Mouse (Mus musculus) heart, adult 18-20 months (tissue): ENCODE measurements around the gene St6galnac5. TPM values are rescaled to one million over a fixed set of nuclear protein-coding genes. Genes with fewer than 3 reads are reported as not detected.

ENCODE experiments used
- DNase-seq, 2 experiments: peaks; one replicate each; pipeline ENCODE4 v3.0.0; 2021 to 2022; ENCODE audit warnings: mixed read lengths in 1 of 2
- total RNA-seq, 2 experiments: library from RNA; stranded (reverse); gene quantifications; 2 replicates each; pipeline ENCODE4 v1.2.3; 2021

The St6galnac5 gene
- total RNA-seq, 2 experiments from 2014 or later: not detected

DNA sequence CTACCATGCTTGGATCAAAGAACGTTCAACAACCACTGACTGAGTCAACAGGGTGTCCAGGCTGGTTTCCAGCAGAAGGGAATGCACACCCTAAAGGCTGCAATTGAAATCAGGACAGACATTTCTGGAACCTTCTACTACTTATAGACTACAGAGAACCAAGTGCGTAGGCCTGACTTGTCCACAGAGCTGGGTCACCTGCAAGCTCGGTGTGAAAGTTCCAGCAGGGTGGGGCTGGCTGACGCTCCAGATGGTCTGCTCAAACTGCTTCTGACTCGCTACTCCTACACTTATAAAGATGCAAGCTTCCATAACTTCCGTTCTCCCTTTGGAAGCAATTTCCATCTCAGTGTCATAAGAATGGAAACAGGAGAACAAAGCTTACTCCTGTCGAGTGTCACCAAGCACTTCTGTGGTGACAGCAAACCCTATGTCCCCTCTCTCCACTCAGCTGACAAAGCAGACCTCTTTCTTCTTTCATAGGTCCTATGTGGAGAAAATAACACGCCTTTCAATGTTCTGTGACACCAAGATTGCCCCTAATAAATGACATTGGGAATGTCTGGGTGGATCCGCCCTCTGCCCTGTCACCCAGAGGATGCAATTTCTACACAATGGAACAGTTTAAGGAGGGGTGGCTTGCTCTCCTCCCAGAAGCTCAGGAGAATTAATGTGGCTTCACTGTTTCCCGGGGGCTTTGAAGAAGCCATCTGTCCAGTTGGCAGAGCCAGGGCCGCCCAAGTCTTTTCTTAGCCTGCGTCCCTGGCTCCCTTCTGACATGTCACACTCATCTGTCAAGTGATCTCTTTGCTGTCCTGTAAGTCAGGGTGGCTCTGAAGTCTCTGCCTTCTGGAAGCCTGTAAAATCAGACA is 114.2 kb downstream of the St6galnac5 start:
- DNase-seq: no peak

DNA sequence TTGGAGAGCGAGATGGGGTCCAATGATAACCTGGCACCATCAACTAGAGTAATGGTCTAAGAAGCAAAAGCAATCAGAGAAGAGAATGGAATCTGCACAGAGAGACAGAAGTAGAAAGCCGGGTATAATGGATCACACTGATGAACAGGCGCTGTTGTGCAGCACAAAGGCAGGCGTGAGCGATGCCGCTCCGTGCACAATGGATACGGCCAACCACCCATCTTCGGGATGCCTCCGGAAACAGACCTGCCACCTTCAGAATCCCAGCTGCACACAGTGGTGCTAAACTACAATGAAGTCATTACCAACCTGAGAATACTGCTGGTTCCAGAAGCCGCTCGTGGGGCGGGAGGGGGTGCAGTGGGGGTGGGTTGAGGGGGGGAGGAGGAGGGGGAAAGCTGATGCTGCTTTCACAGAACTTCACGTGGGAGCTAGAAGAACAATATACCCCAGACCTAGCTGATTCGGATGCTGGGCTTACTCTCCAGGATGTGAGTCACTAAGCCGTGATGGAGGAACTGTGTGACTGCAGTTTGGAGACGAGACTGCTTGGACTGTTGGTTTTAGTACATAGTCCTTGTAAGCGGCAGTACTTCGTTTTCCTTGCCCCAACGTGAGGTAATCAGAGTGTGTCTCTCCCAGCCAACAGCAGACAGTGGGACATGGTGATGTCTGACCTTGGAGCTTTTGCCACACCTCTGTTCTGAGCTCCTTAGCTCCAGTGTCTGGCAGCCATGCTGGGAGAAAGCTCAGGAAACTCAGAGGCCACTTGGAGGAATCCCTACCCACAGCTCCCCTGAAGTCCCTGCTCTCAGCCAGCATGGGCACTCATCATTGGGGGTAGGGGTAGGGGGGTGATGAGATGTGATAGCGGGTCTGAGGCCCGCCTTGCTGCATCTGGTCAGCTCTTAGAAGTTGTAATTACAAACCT is 115.7 kb downstream of the St6galnac5 start:
- no peak for DNase-seq

- no peak for DNase-seq
Measured at GRCm38 (mm10) chr3:152861978-152862377, 120.1 kb downstream of the St6galnac5 start.

- DNase-seq: no peak
Measured at GRCm38 (mm10) chr3:152861450-152861849, 120.6 kb downstream of the St6galnac5 start.

DNA sequence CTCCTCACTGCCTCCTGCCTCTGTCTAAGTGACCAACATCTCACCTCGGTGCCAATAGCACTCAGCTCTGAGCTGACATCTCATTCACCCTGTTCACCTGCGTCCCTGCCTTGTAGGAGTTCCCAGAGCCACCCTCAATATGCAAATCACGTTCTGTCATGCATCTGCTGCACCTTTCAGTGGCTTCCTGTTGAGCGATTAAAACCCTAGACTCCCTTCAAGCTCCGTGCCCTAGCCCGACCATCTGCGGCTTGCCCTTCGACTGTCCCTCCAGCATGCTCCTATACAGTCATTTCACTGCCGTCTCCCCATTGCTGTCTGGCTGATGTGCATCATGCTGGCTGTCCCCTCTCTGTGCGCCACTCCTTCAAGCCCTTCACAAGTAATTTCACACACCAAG is 126.0 kb downstream of the St6galnac5 start:
- no peak for DNase-seq

DNA sequence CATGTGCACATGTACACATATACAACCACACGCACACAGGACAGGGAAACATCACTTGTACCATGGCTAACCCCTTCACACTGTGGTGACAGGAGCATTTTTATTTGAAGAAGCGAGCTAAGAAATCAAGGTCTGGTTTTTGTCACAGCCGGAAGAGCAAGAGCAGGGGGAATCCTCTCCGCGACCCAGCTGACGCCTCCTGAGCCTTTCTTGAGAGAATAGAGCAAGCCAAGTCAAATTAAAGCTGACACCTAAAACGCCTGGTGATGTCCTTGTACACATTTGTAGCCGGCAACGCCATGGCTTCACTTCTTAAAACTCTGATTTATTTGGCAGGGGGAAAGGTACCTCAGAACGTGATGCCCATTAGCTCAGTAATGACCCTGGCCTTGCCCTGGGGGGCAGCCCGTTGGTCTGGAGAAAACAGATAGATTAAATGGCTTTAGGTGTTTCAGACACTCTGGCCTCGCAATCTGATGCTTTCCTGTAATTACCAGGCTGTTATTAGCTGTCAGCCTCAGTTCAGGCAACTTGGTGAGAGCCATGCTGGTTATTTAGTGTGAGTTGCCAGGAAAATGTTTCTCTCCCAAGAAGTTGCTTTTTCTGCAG is 126.9 kb downstream of the St6galnac5 start:
- no peak for DNase-seq

DNA sequence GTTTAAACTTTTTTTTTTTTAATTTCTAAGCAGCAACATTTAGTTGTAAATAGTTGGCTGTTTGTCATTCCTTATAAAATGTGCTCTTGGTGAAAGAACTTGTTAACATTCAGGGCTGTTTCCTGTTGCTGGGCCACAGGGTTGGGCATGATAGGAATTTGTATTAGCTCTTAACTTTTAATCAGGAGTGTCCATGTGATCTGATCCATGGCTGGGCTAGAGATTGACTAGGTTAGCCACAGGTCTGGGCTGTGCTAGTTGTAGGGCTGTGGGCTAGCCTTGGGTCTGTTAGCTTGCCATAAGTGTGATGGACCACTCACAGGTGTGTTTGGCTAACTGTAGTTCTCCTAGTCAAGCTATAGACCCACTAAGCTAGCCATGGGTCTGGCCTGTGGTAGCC is 138.1 kb downstream of the St6galnac5 start:
- DNase-seq: no peak

DNA sequence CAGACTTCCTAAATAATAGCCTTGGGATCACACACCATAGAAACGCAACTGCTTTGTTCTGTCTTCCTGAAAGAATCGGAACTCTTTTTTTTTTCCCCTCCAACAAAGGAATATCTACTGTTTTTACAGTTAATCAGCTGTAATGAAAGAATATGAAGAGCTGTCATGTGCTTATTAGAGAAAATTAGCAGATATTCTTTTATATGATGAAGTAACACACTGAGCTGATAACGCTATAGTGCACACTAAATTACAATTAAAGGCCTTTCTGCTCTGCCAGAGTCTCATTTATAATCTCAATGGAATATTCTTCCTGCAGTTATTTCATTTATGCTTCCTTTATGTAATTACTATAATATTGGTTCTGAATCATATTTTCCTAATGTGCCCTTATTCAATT is 139.4 kb downstream of the St6galnac5 start:
- DNase-seq: no peak

- no peak for DNase-seq
Measured at GRCm38 (mm10) chr3:152841264-152841663, 140.8 kb downstream of the St6galnac5 start.

DNA sequence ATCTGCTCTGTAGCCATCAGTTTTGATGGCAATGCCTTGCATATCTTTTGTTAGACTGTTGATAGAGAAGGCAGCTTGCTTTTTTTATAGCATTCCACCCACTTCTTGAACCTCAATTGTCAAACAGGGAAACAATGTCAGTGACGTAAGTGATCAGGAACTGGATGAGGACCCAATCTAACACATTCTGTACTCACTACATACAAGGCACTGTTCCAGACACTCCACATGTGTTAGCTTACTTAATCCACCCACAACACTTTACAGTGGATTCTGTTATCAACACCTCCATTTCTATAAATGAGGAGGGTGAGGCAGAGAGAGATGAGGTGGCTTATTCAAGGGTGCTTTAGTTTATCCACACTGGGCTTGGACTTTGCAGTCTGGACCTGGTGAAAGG is 144.1 kb downstream of the St6galnac5 start:
- DNase-seq: no peak

DNA sequence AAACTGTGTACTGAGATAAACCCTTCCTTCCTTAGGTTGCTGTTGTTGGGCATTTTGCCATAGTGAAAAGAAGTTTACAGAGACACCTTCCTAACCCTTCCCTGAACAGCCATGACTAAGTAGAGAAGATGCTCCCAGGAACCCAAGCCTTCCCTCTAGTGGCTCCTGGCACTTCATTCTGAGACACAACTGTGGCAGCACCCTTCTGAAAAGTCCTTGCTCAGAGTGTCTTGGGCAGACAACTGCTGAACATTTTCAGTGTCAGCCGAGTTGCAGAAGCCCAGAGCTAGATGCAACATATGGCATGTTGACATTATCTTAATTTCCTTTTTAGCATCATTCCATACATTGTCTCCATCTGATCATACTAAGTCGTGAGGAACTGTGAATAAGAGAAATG is 144.6 kb downstream of the St6galnac5 start:
- DNase-seq: no peak

- DNase-seq: no peak
Measured at GRCm38 (mm10) chr3:152832436-152832835, 149.6 kb downstream of the St6galnac5 start.

DNA sequence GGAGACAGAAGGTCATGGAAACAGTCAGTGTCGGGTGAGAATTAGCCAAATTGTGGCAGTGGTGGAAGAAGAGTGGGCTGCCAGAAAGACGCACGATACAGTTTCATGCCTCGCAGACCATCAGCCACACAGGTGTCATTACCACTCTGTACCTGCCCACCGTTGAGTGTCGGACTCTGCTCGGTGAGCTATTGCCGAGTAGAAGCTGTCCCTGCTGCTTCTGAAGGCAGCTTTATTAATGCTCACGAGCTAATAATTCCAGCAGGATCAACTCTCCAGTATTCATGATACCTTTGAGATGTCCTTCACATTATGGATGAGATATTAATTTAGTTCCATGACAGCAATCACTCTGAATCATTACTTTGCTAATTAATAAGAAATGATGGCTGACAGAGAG is 150.1 kb downstream of the St6galnac5 start:
- no peak for DNase-seq

- no peak for DNase-seq
Measured at GRCm38 (mm10) chr3:152831377-152831776, 150.7 kb downstream of the St6galnac5 start.

- peak; percentile 41 to 67 for DNase-seq
Measured at GRCm38 (mm10) chr3:152821202-152821601, 160.8 kb downstream of the St6galnac5 start.

DNA sequence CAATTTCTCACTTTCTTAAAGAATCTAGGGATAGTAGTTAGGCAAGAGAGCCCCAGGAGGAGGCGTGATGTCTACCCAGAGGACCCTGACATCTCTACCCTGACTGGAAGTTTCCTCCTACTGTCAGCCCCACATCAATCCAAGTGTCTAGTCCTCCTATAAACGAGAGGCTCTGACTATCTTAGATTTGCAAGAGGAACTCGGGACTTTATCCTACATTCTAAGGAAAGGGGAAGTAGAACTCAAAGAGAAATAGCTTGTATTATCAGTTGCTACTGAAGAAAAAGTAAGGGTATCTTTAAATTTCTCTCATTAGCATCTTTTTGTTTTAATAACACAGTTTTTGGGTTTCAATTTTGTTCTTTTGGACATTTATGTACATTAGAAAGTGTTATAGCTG is 161.6 kb downstream of the St6galnac5 start:
- no peak for DNase-seq

- DNase-seq: no peak
Measured at GRCm38 (mm10) chr3:152815110-152815509, 166.9 kb downstream of the St6galnac5 start.

DNA sequence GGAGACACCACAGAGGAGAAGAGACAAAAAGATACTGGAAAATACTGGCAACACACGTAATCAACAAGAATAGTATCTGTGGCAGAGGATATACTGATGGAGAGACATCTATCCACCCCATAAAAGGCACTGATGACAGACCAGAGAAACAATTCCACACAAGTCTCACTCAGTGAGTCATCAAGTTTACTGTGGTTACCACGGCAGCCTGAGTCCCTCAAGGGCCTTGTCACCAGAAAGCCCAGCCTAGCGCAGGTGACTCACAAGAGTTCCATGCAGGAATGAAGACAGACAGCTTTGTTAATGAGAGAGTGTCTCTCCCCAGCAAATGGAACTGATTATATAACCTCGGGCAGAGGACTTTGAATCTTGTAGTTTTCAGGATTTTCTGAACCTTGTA is 168.1 kb downstream of the St6galnac5 start:
- no peak for DNase-seq

DNA sequence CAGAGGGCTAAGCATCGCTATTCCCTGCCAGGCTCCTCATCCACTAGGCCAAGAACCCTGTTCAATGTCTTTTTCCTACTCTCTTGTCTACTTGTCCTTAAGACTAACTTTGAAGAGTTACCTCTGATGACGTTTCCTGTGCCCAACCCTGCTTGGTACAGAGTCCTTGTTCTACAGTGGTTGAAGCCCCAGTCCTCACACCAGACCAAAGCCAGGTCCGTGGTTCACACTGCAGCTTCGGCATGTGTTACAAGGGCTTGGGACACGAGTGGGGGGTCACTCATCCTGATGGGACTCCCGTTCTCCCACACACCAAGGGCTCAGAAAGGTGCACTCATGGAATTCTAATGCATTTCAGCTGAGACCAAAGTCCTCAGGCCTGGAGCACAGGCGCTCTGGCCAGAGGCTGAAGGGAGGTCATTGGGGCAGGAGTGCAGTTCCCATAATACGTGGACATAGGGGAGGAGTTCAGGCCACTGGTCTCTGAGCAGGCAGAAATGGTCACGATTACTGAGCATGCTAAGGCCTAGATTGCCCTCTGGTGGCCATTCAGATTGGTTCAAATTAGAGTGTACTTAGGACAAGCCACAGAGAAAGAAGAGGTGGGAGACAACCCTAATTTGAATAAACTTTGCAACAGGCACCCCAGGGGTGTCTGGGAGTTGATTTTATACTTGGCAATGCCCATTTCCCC is 182.2 kb downstream of the St6galnac5 start:
- peak; percentile 2 to 12 for DNase-seq

- no peak for DNase-seq
Measured at GRCm38 (mm10) chr3:152797354-152797753, 184.7 kb downstream of the St6galnac5 start.

DNA sequence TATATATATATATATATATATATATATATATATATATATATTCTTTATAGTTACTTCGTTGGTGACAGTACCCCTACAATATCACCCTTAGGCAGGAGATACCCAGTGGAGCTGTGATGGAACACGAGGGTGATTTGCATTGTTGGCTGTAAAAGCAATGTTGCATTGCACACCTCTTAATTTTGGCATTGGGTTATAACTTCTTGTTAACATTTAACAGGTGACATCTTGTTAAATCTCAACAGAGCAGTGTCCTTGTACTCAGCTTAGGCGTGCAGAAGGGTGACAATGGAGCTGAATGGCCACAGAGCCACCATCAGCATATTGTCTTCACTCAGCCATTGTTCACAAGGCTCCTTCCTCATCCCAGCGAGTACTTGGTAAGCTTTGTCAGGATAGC is 185.8 kb downstream of the St6galnac5 start:
- DNase-seq: no peak

DNA sequence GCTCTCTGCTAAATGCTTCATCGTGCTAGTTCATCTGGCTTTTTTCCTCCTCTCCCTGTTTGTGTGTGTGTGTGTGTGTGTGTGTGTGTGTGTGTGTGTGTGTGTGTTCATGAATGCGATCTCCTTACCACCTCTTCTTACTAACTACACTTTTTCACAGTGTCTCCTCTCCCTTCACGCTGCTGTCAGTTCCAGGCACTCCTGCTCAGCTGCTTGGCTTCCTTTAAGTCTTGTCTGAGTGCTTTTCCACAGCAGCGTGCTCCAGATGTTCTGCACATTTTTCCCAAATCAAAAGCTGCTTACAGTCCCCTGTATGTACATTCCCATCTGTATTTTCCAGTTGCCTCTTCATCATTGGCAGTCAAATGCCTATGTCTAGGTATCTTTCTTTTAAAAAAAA is 189.0 kb downstream of the St6galnac5 start:
- DNase-seq: no peak
